Mouse (Mus musculus): ENCODE data around the gene Ppp2ca.

The Ppp2ca gene

GRCm38 (mm10) chr11:52071768-52072167 is 26.7 kb upstream of the Ppp2ca start:
- Histone ChIP-seq H3K4me1 (replicated peaks; ENCODE audit: low read depth, low read length) (0 out of 2 replicates have a peak, but pooled peaks cover 6% of the 10 kb centered on the region), H3K36me3 (ENCODE audit: insufficient read depth, low read length) (no peaks in the 10 kb centered on the region), H3K4me3 (replicated peaks; ENCODE audit: low read length) (no peak overlapping the region), H3K9me3 (ENCODE audit: low read length) (no peaks in the 10 kb centered on the region), H3K27me3 (ENCODE audit: insufficient read depth, low read length) (no peaks in the 10 kb centered on the region)
- TF ChIP-seq CTCF (conservative IDR thresholded peaks at IDR 0.05; ENCODE audit: low read length) (no peak), NANOG (IDR thresholded peaks at IDR 0.05; ENCODE audit: borderline replicate concordance, low read length) (no peak), POU5F1 (IDR thresholded peaks at IDR 0.05; ENCODE audit: borderline replicate concordance, low read length) (no peak)

GRCm38 (mm10) chr11:52073528-52074170 is 24.8 kb upstream of the Ppp2ca start:
- Histone ChIP-seq H3K9me3 (ENCODE audit: low read length) (no peaks in the 10 kb centered on the region), H3K4me1 (replicated peaks; ENCODE audit: low read depth, low read length) (peaks cover 8% of the 10 kb centered on the region; the same call in 1 of the 2 replicates), H3K36me3 (ENCODE audit: insufficient read depth, low read length) (no peaks in the 10 kb centered on the region), H3K4me3 (replicated peaks; ENCODE audit: low read length) (no peak overlapping the region), H3K27me3 (ENCODE audit: insufficient read depth, low read length) (no peaks in the 10 kb centered on the region)
- TF ChIP-seq CTCF (conservative IDR thresholded peaks at IDR 0.05; ENCODE audit: low read length), result no peak
- no peak for TF ChIP-seq POU5F1 (IDR thresholded peaks at IDR 0.05; ENCODE audit: borderline replicate concordance, low read length)
- TF ChIP-seq NANOG (IDR thresholded peaks at IDR 0.05; ENCODE audit: borderline replicate concordance, low read length), result no peak

GRCm38 (mm10) chr11:52074626-52075470 is 23.6 kb upstream of the Ppp2ca start:
- Histone ChIP-seq H3K36me3 (ENCODE audit: insufficient read depth, low read length) (no peaks in the 10 kb centered on the region), H3K4me1 (replicated peaks; ENCODE audit: low read depth, low read length) (peaks cover 8% of the 10 kb centered on the region; the same call in 1 of the 2 replicates), H3K4me3 (replicated peaks; ENCODE audit: low read length) (no peak overlapping the region), H3K27me3 (ENCODE audit: insufficient read depth, low read length) (no peaks in the 10 kb centered on the region), H3K9me3 (ENCODE audit: low read length) (no peaks in the 10 kb centered on the region)
- TF ChIP-seq NANOG (IDR thresholded peaks at IDR 0.05; ENCODE audit: borderline replicate concordance, low read length) (no peak), CTCF (conservative IDR thresholded peaks at IDR 0.05; ENCODE audit: low read length) (no peak), POU5F1 (IDR thresholded peaks at IDR 0.05; ENCODE audit: borderline replicate concordance, low read length) (no peak)

- H3K9me3 ChIP-seq (ENCODE audit: low read length), result no peaks in the 10 kb centered on the region
- TF ChIP-seq POU5F1 (IDR thresholded peaks at IDR 0.05; ENCODE audit: borderline replicate concordance, low read length), result no peak
- TF ChIP-seq NANOG (IDR thresholded peaks at IDR 0.05; ENCODE audit: borderline replicate concordance, low read length), result no peak
- TF ChIP-seq CTCF (conservative IDR thresholded peaks at IDR 0.05; ENCODE audit: low read length), result no peak
- H3K36me3 ChIP-seq (ENCODE audit: insufficient read depth, low read length), result no peaks in the 10 kb centered on the region
- no peaks in the 10 kb centered on the region for H3K27me3 ChIP-seq (ENCODE audit: insufficient read depth, low read length)
- H3K4me1 ChIP-seq (replicated peaks; ENCODE audit: low read depth, low read length), result peaks cover 8% of the 10 kb centered on the region; the same call in 1 of the 2 replicates
- no peak overlapping the region for H3K4me3 ChIP-seq (replicated peaks; ENCODE audit: low read length)
Observed at GRCm38 (mm10) chr11:52075794-52076633, 22.5 kb upstream of the Ppp2ca start.

- Histone ChIP-seq H3K27me3 (ENCODE audit: insufficient read depth, low read length) (no peaks in the 10 kb centered on the region), H3K4me1 (replicated peaks; ENCODE audit: low read depth, low read length) (peaks cover 8% of the 10 kb centered on the region; the same call in 1 of the 2 replicates), H3K36me3 (ENCODE audit: insufficient read depth, low read length) (no peaks in the 10 kb centered on the region), H3K4me3 (replicated peaks; ENCODE audit: low read length) (no peak overlapping the region), H3K9me3 (ENCODE audit: low read length) (no peaks in the 10 kb centered on the region)
- no peak for TF ChIP-seq POU5F1 (IDR thresholded peaks at IDR 0.05; ENCODE audit: borderline replicate concordance, low read length)
- no peak for TF ChIP-seq NANOG (IDR thresholded peaks at IDR 0.05; ENCODE audit: borderline replicate concordance, low read length)
- no peak for TF ChIP-seq CTCF (conservative IDR thresholded peaks at IDR 0.05; ENCODE audit: low read length)
Observed at GRCm38 (mm10) chr11:52076742-52077352, 21.6 kb upstream of the Ppp2ca start.

GRCm38 (mm10) chr11:52077939-52078338 is 20.5 kb upstream of the Ppp2ca start:
- H3K36me3 ChIP-seq (ENCODE audit: insufficient read depth, low read length), result no peaks in the 10 kb centered on the region
- no peak for TF ChIP-seq POU5F1 (IDR thresholded peaks at IDR 0.05; ENCODE audit: borderline replicate concordance, low read length)
- TF ChIP-seq CTCF (conservative IDR thresholded peaks at IDR 0.05; ENCODE audit: low read length), result no peak
- no peak for TF ChIP-seq NANOG (IDR thresholded peaks at IDR 0.05; ENCODE audit: borderline replicate concordance, low read length)
- peaks cover 8% of the 10 kb centered on the region; the same call in 1 of the 2 replicates for H3K4me1 ChIP-seq (replicated peaks; ENCODE audit: low read depth, low read length)
- no peaks in the 10 kb centered on the region for H3K27me3 ChIP-seq (ENCODE audit: insufficient read depth, low read length)
- no peaks in the 10 kb centered on the region for H3K9me3 ChIP-seq (ENCODE audit: low read length)
- no peak overlapping the region for H3K4me3 ChIP-seq (replicated peaks; ENCODE audit: low read length)

- Histone ChIP-seq H3K4me3 (replicated peaks; ENCODE audit: low read length) (no peak overlapping the region), H3K36me3 (ENCODE audit: insufficient read depth, low read length) (no peaks in the 10 kb centered on the region), H3K4me1 (replicated peaks; ENCODE audit: low read depth, low read length) (peaks cover 8% of the 10 kb centered on the region; the same call in 1 of the 2 replicates), H3K9me3 (ENCODE audit: low read length) (no peaks in the 10 kb centered on the region), H3K27me3 (ENCODE audit: insufficient read depth, low read length) (no peaks in the 10 kb centered on the region)
- TF ChIP-seq CTCF (conservative IDR thresholded peaks at IDR 0.05; ENCODE audit: low read length) (no peak), POU5F1 (IDR thresholded peaks at IDR 0.05; ENCODE audit: borderline replicate concordance, low read length) (no peak), NANOG (IDR thresholded peaks at IDR 0.05; ENCODE audit: borderline replicate concordance, low read length) (no peak)
Observed at GRCm38 (mm10) chr11:52079978-52080377, 18.5 kb upstream of the Ppp2ca start.
